ENCODE assay signal across 26 mouse cellular contexts in the genomic region with DNA sequence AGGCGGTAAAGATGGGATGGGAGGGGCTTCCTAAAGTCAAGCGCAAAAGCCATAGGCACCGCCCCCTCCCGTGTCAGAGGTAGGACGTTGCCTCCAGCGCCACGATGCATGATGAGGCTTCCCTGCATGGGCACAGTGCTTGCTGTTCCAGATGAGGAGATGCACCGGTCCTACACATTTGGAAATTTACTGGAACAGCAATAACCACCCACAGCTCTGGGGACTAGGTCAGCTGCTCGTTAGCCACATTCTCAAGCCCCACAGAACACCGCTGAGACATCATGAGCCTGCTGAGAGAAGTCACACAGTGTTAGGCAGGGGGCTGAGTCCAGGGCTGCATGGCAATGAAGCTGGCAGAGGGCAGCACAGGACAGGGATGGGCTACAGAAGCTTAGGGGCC. TPM values are rescaled to one million over a fixed set of nuclear protein-coding genes. Genes with fewer than 3 reads are reported as not detected.
DNase-seq lines count a peak whose midpoint lies in the region; ATAC-seq and TF ChIP-seq lines count a peak whose summit lies in the region.
"Had no signal": no experiment of that assay in that cellular context is flagged by ENCODE, and none has a peak within 500 bp of the region (broad histone marks: within the 10 kb centered on the region; RNA-seq: fewer than 3 reads in every experiment).

No protein-coding gene starts in this region.

- H3K27ac ChIP-seq in cerebellum, adult 2 months (ENCODE audit: insufficient read depth, low read length) = peak overlapping the region; percentile 13; the same call in 1 of the 2 replicates
- H3K27ac ChIP-seq in layer of hippocampus, adult 2 months = peak overlapping the region; percentile 61; the same call in 1 of the 2 replicates
- H3K27ac ChIP-seq in midbrain, embryonic 11.5 days (ENCODE audit: low read depth, low read length) = no peak overlapping the region
- H3K27ac ChIP-seq in midbrain, embryonic 16.5 days (ENCODE audit: low read length) = no peak overlapping the region
- H3K27ac ChIP-seq in olfactory bulb, adult 2 months (ENCODE audit: insufficient read depth, low read depth, low read length) = peak overlapping the region; percentile 17; the same call in 1 of the 2 replicates
- H3K27ac ChIP-seq: embryonic facial prominence, embryonic 10.5 days; embryonic facial prominence, embryonic 12.5 days; forebrain, embryonic 13.5 days; forebrain, embryonic 15.5 days had no signal

- no peaks in the 10 kb centered on the region for H3K36me3 ChIP-seq in midbrain, embryonic 11.5 days (ENCODE audit: control insufficient read depth, insufficient read depth, low read length)
- 0 out of 2 replicates have a peak, but pooled peaks cover 2% of the 10 kb centered on the region for H3K36me3 ChIP-seq in midbrain, embryonic 16.5 days (ENCODE audit: control insufficient read depth, insufficient read depth, low read length)
- H3K36me3 ChIP-seq: embryonic facial prominence, embryonic 10.5 days; embryonic facial prominence, embryonic 12.5 days; forebrain, embryonic 15.5 days; G1E had no signal

- H3K27me3 ChIP-seq in cerebellum, adult 2 months (ENCODE audit: control insufficient read depth, insufficient read depth, low read length) = no peaks in the 10 kb centered on the region
- no peaks in the 10 kb centered on the region for H3K27me3 ChIP-seq in midbrain, embryonic 11.5 days (ENCODE audit: control insufficient read depth, insufficient read depth, low read length)
- no peaks in the 10 kb centered on the region for H3K27me3 ChIP-seq in midbrain, embryonic 16.5 days (ENCODE audit: control insufficient read depth, insufficient read depth, low read depth, low read length)
- H3K27me3 ChIP-seq: embryonic facial prominence, embryonic 12.5 days; forebrain, embryonic 13.5 days; forebrain, embryonic 15.5 days had no signal

- peaks cover 57% of the 10 kb centered on the region for H3K4me1 ChIP-seq in cerebellum, adult 2 months (ENCODE audit: control insufficient read depth, insufficient read depth, low read length)
- peaks cover 21% of the 10 kb centered on the region for H3K4me1 ChIP-seq in midbrain, embryonic 11.5 days (ENCODE audit: control insufficient read depth, insufficient read depth, low read length)
- H3K4me1 ChIP-seq in midbrain, embryonic 16.5 days (ENCODE audit: control insufficient read depth, insufficient read depth, low read length) = peaks cover 31% of the 10 kb centered on the region
- peaks cover 47% of the 10 kb centered on the region for H3K4me1 ChIP-seq in olfactory bulb, adult 2 months (ENCODE audit: control insufficient read depth, insufficient read depth, low read length)

- no peak overlapping the region for H3K4me2 ChIP-seq in midbrain, embryonic 11.5 days
- no peak overlapping the region for H3K4me2 ChIP-seq in midbrain, embryonic 16.5 days (ENCODE audit: low read length)
- H3K4me2 ChIP-seq: embryonic facial prominence, embryonic 12.5 days; forebrain, embryonic 13.5 days; forebrain, embryonic 15.5 days had no signal

- H3K9ac ChIP-seq in midbrain, embryonic 11.5 days (ENCODE audit: low read length) = no peak overlapping the region
- no peak overlapping the region for H3K9ac ChIP-seq in midbrain, embryonic 16.5 days (ENCODE audit: low read depth, low read length)
- H3K9ac ChIP-seq: embryonic facial prominence, embryonic 12.5 days; forebrain, embryonic 13.5 days; forebrain, embryonic 15.5 days; forebrain, postnatal 0 days had no signal

- TF ChIP-seq POLR2A in cerebellum, adult 2 months (IDR thresholded peaks at IDR 0.05; ENCODE audit: borderline replicate concordance, insufficient read depth, low read length) = no peak
- TF ChIP-seq POLR2A in olfactory bulb, adult 2 months (IDR thresholded peaks at IDR 0.05; ENCODE audit: insufficient read depth, low read depth, low read length) = no peak

- no peaks in the 10 kb centered on the region for H3K9me3 ChIP-seq in midbrain, embryonic 11.5 days (ENCODE audit: control insufficient read depth, low read length)
- no peaks in the 10 kb centered on the region for H3K9me3 ChIP-seq in midbrain, embryonic 16.5 days (replicated peaks; ENCODE audit: control insufficient read depth, low read length, poor library complexity, severe bottlenecking)
- H3K9me3 ChIP-seq: embryonic facial prominence, embryonic 10.5 days; embryonic facial prominence, embryonic 12.5 days; forebrain, embryonic 13.5 days; forebrain, embryonic 15.5 days had no signal

- ATAC-seq in cerebellum, adult (ENCODE audit: insufficient number of reproducible peaks, low FRiP score, low TSS enrichment) = no peak
- no peak for ATAC-seq in midbrain, embryonic 11.5 days (ENCODE audit: low FRiP score)
- no peak for ATAC-seq in midbrain, embryonic 16.5 days
- ATAC-seq: activated CD4-positive, CD25-positive, alpha-beta regulatory T cell, adult 4 months; CD4-positive, CD25-positive, alpha-beta regulatory T cell, adult 4 months; forebrain, embryonic 13.5 days; forebrain, embryonic 15.5 days; forebrain, postnatal 0 days; Patski had no signal

- WGBS in cerebellum, adult 2 months = 32% methylated on average over 10 of the region's 10 CpGs
- WGBS in midbrain, embryonic 11.5 days = 87% methylated on average over 10 of the region's 10 CpGs
- WGBS in midbrain, embryonic 16.5 days = 80% methylated on average over 10 of the region's 10 CpGs
- WGBS in olfactory bulb, adult 2 months = 49% methylated on average over 10 of the region's 10 CpGs

- DNase-seq in cerebellum, adult 2 months = no peak
- no peak for DNase-seq in layer of hippocampus, adult 2 months (ENCODE audit: low spot score in 2 of 2)
- DNase-seq in layer of hippocampus, adult 9-11 months = no peak
- peak; percentile 51 for DNase-seq in midbrain, embryonic 11.5 days (ENCODE audit: low spot score, missing footprints)
- DNase-seq in adrenal gland, adult 8-10 months = no peak
- DNase-seq: adrenal gland, postnatal 10 days; adrenal gland, postnatal 25 days; B cell, adult 2 months; cerebellum, adult 11 months; cerebellum, adult 18-20 months; cerebellum, adult 9-10 months; cerebellum, postnatal 10 days; cerebellum, postnatal 25 days; forebrain, postnatal 0 days had no signal

- TF ChIP-seq CTCF in cerebellum, adult 2 months (IDR thresholded peaks at IDR 0.05; ENCODE audit: borderline replicate concordance, insufficient read depth, low read depth, low read length) = no peak
- no peak for TF ChIP-seq CTCF in layer of hippocampus, adult 2 months (conservative IDR thresholded peaks at IDR 0.05)
- no peak for TF ChIP-seq CTCF in olfactory bulb, adult 2 months (IDR thresholded peaks at IDR 0.05; ENCODE audit: insufficient read depth, low read depth, low read length)

- H3K4me3 ChIP-seq in cerebellum, adult 2 months (replicated peaks; ENCODE audit: insufficient read depth, low read depth, low read length) = no peak overlapping the region
- H3K4me3 ChIP-seq in layer of hippocampus, adult 2 months = no peak overlapping the region
- H3K4me3 ChIP-seq in midbrain, embryonic 11.5 days (ENCODE audit: low read depth, low read length) = no peak overlapping the region
- H3K4me3 ChIP-seq in midbrain, embryonic 16.5 days (ENCODE audit: low read depth, low read length) = no peak overlapping the region
- no peak overlapping the region for H3K4me3 ChIP-seq in olfactory bulb, adult 2 months (ENCODE audit: insufficient read depth, low read depth, low read length)
- H3K4me3 ChIP-seq: embryonic facial prominence, embryonic 10.5 days; embryonic facial prominence, embryonic 12.5 days; forebrain, embryonic 13.5 days; forebrain, embryonic 15.5 days had no signal

RNA-seq across cellular contexts. Expression of gene Rbfox3, which starts 39.9 kb away (rescaled TPM):
- polyA plus RNA-seq in cerebellum, adult 2 months (2012; rRNA removed) = 163 and 201 TPM in 2 replicates
- total RNA-seq in layer of hippocampus, adult 2 months (2021) = 100 to 1,000 TPM; 276 to 303 TPM
- 7.1 and 8.2 TPM in 2 replicates for polyA plus RNA-seq in midbrain, embryonic 11.5 days (2014; fragmentation: Nextera tagmentation; extraction: Ambion mirVana)
- polyA plus RNA-seq in midbrain, embryonic 16.5 days (2015; fragmentation: Nextera tagmentation; extraction: Ambion mirVana) = 49.1 and 54.9 TPM in 2 replicates
- polyA plus RNA-seq in olfactory bulb, adult 2 months (2012; ENCODE audit: insufficient read depth, insufficient read length, low replicate concordance, missing spikeins) = 164 TPM in 1 of 2 replicates, not detected in the other
- total RNA-seq in adrenal gland, adult 8-10 months (2022) = 10 to 100 TPM in 1 of 4 experiments, 1 to 10 TPM in 3; 5.3 to 13.6 (median 7.8) TPM
- total RNA-seq: CH12.LX had no signal
- polyA plus RNA-seq: CD4-positive, CD25-positive, alpha-beta regulatory T cell, adult 4 months; G1E; Patski had no signal

Comparison
In these comparisons a context has a peak if more than half of its experiments do, and no peak if none do; other contexts are left out.
1. H3K27ac ChIP-seq: peak in cerebellum, adult 2 months (single experiment), layer of hippocampus, adult 2 months (single experiment) and olfactory bulb, adult 2 months (single experiment); none in midbrain, embryonic 11.5 days (single experiment) and midbrain, embryonic 16.5 days (single experiment).